In genomic region chr4:104366894-104367740, GRCm38 (mm10) we compare ENCODE assay signal across 7 mouse cellular contexts.
DNase-seq lines count a peak whose midpoint lies in the region; ATAC-seq and TF ChIP-seq lines count a peak whose summit lies in the region.

No protein-coding gene starts in this region.

- peaks cover 3% of the 10 kb centered on the region for H3K4me1 ChIP-seq in cortical plate, adult 2 months (ENCODE audit: control insufficient read depth, insufficient read depth, low read length)
- no peaks in the 10 kb centered on the region for H3K4me1 ChIP-seq in kidney, adult 2 months (ENCODE audit: control insufficient read depth, insufficient read depth, low read length)
- H3K4me1 ChIP-seq in midbrain, embryonic 14.5 days (ENCODE audit: control insufficient read depth, insufficient read depth, low read length), result peaks cover 15% of the 10 kb centered on the region
- peaks cover 17% of the 10 kb centered on the region for H3K4me1 ChIP-seq in testis, adult 2 months (ENCODE audit: control insufficient read depth, insufficient read depth, low read length)

- WGBS in kidney, adult 2 months, result 1% methylated on average over 94 of the region's 94 CpGs
- under 1% methylated on average over 75 of the region's 94 CpGs for WGBS in midbrain, embryonic 14.5 days

- intact Hi-C loops in left cerebral cortex, postnatal 4 days (cut with DNase I), result loop anchor here (5.0 kb wide), 2 partner anchors 525 to 745 kb away; no protein-coding TSS in a partner anchor

- no peak for TF ChIP-seq CTCF in cortical plate, adult 2 months (IDR thresholded peaks at IDR 0.05; ENCODE audit: extremely low read depth, insufficient read depth, low read length)
- TF ChIP-seq CTCF in kidney, adult 2 months (conservative IDR thresholded peaks at IDR 0.05; ENCODE audit: insufficient read depth, insufficient read length, low read depth, low read length), result no peak
- no peak for TF ChIP-seq CTCF in testis, adult 2 months (IDR thresholded peaks at IDR 0.05; ENCODE audit: control insufficient read depth, insufficient read depth, insufficient replicate concordance, low read depth, low read length)

- TF ChIP-seq POLR2A in cortical plate, adult 2 months (IDR thresholded peaks at IDR 0.05; ENCODE audit: extremely low read depth, insufficient read depth, low read length), result peak; percentile 31; the same call in 1 of the 2 replicates
- no peak for TF ChIP-seq POLR2A in kidney, adult 2 months (IDR thresholded peaks at IDR 0.05; ENCODE audit: low read depth, low read length)
- no peak for TF ChIP-seq POLR2A in testis, adult 2 months (IDR thresholded peaks at IDR 0.05; ENCODE audit: control insufficient read depth, low read depth, low read length)

- H3K9ac ChIP-seq in midbrain, embryonic 14.5 days (replicated peaks; ENCODE audit: low read length), result peak overlapping the region; percentile 88

- peak overlapping the region; percentile 61 for H3K4me3 ChIP-seq in cortical plate, adult 2 months (ENCODE audit: insufficient read depth, low read length)
- H3K4me3 ChIP-seq in kidney, adult 2 months (ENCODE audit: insufficient read depth, low read depth, low read length), result peak overlapping the region; percentile 54
- peak overlapping the region; percentile 78 for H3K4me3 ChIP-seq in midbrain, embryonic 14.5 days (replicated peaks; ENCODE audit: low read depth, low read length)
- peak overlapping the region; percentile 74 for H3K4me3 ChIP-seq in testis, adult 2 months (ENCODE audit: control insufficient read depth, low read depth, low read length)

- peak overlapping the region; percentile 97 for H3K27ac ChIP-seq in cortical plate, adult 2 months (ENCODE audit: insufficient read depth, low read length)
- no peak overlapping the region for H3K27ac ChIP-seq in kidney, adult 2 months (ENCODE audit: insufficient read depth, low read depth, low read length)
- H3K27ac ChIP-seq in midbrain, embryonic 14.5 days (replicated peaks; ENCODE audit: low read depth, low read length), result peak overlapping the region; percentile 94
- no peak overlapping the region for H3K27ac ChIP-seq in testis, adult 2 months (ENCODE audit: control insufficient read depth, insufficient read depth, low read depth, low read length)

- no peaks in the 10 kb centered on the region for H3K9me3 ChIP-seq in midbrain, embryonic 14.5 days (ENCODE audit: control insufficient read depth, low read length)

- no peaks in the 10 kb centered on the region for H3K36me3 ChIP-seq in kidney, adult 2 months (ENCODE audit: control insufficient read depth, insufficient read depth, low read length)
- H3K36me3 ChIP-seq in midbrain, embryonic 14.5 days (ENCODE audit: control insufficient read depth, insufficient read depth, low read length), result no peaks in the 10 kb centered on the region
- H3K36me3 ChIP-seq in testis, adult 2 months (ENCODE audit: control insufficient read depth, insufficient read depth, low read length), result no peaks in the 10 kb centered on the region

- peak; percentile 89 for ATAC-seq in midbrain, embryonic 14.5 days (ENCODE audit: low FRiP score, low TSS enrichment)

- H3K4me2 ChIP-seq in midbrain, embryonic 14.5 days (ENCODE audit: low read length), result peak overlapping the region; percentile 80

- DNase-seq in adrenal gland, postnatal 14 days, result peak; percentile 72
- DNase-seq in heart, adult 18-20 months, result peak; percentile 15 to 34
- DNase-seq in kidney, adult 2 months, result peak; percentile 75
- DNase-seq in left cerebral cortex, postnatal 4 days, result peak; percentile 89
- DNase-seq in midbrain, embryonic 14.5 days, result peak; percentile 90

- no peaks in the 10 kb centered on the region for H3K27me3 ChIP-seq in kidney, adult 2 months (replicated peaks; ENCODE audit: control insufficient read depth, insufficient read depth, low read length)
- no peaks in the 10 kb centered on the region for H3K27me3 ChIP-seq in midbrain, embryonic 14.5 days (ENCODE audit: control insufficient read depth, insufficient read depth, low read length)
- H3K27me3 ChIP-seq in testis, adult 2 months (ENCODE audit: control insufficient read depth, insufficient read depth, low read length), result peaks cover 8% of the 10 kb centered on the region

Comparison
In these comparisons a context has a peak if more than half of its experiments do, and no peak if none do; other contexts are left out.
1. DNase-seq: peak in every context shown above with its lines; median percentile 90 in midbrain, embryonic 14.5 days; 89 in left cerebral cortex, postnatal 4 days; 75 in kidney, adult 2 months; 72 in adrenal gland, postnatal 14 days; 24 in heart, adult 18-20 months.
2. H3K27ac ChIP-seq: peak in cortical plate, adult 2 months (single experiment) and midbrain, embryonic 14.5 days (single experiment); none in kidney, adult 2 months (single experiment) and testis, adult 2 months (single experiment).
3. Peak in every context shown above with its lines, with median percentiles within 50 percentile points of each other: H3K4me3 ChIP-seq.